In genomic region chr7:97842806-97843570, GRCm38 (mm10) we compare ENCODE assay signal across 8 mouse cellular contexts. TPM values are rescaled to one million over a fixed set of nuclear protein-coding genes. Genes with fewer than 3 reads are reported as not detected.
DNase-seq lines count a peak whose midpoint lies in the region; ATAC-seq and TF ChIP-seq lines count a peak whose summit lies in the region.

No protein-coding gene starts in this region.

- peak overlapping the region; percentile 52 for H3K9ac ChIP-seq in ES-Bruce4 (ENCODE audit: low read depth, poor library complexity, severe bottlenecking)
- H3K9ac ChIP-seq in forebrain, embryonic 14.5 days (ENCODE audit: low read length) = peak overlapping the region; percentile 94
- peak overlapping the region; percentile 53 for H3K9ac ChIP-seq in liver, embryonic 16.5 days (ENCODE audit: low read depth, low read length)
- peak overlapping the region; percentile 79 for H3K9ac ChIP-seq in neural tube, embryonic 13.5 days

- TF ChIP-seq CTCF in ES-Bruce4 (IDR thresholded peaks at IDR 0.05; ENCODE audit: low read depth, low read length) = peak; percentile 25

- peak; percentile 98 for ATAC-seq in forebrain, embryonic 14.5 days
- peak; percentile 93 for ATAC-seq in liver, embryonic 16.5 days (ENCODE audit: low read depth)
- peak; percentile 97 for ATAC-seq in neural tube, embryonic 13.5 days (ENCODE audit: low read depth)

- peak overlapping the region; percentile 55 for H3K4me2 ChIP-seq in forebrain, embryonic 14.5 days (ENCODE audit: low read length)
- peak overlapping the region; percentile 58 for H3K4me2 ChIP-seq in liver, embryonic 16.5 days (ENCODE audit: low read depth, low read length)
- H3K4me2 ChIP-seq in neural tube, embryonic 13.5 days = peak overlapping the region; percentile 62

- H3K9me3 ChIP-seq in ES-Bruce4 (replicated peaks; ENCODE audit: control insufficient read depth, insufficient read depth, low read length, poor library complexity, severe bottlenecking) = no peaks in the 10 kb centered on the region
- H3K9me3 ChIP-seq in forebrain, embryonic 14.5 days (replicated peaks; ENCODE audit: control insufficient read depth, low read length) = no peaks in the 10 kb centered on the region
- no peaks in the 10 kb centered on the region for H3K9me3 ChIP-seq in liver, embryonic 16.5 days (replicated peaks; ENCODE audit: control insufficient read depth, low read length)
- H3K9me3 ChIP-seq in neural tube, embryonic 13.5 days = no peaks in the 10 kb centered on the region

- intact Hi-C loops in heart, postnatal 10 days (cut with DNase I) = loop anchor here (5.0 kb wide), 1 partner anchor 134 kb away; no protein-coding TSS in a partner anchor

- H3K4me1 ChIP-seq in ES-Bruce4 (ENCODE audit: control insufficient read depth, insufficient read depth, low read length) = no peaks in the 10 kb centered on the region
- peaks cover 10% of the 10 kb centered on the region for H3K4me1 ChIP-seq in forebrain, embryonic 14.5 days (ENCODE audit: control insufficient read depth, insufficient read depth, low read length)
- H3K4me1 ChIP-seq in liver, embryonic 16.5 days (ENCODE audit: control insufficient read depth, low read depth, low read length) = no peaks in the 10 kb centered on the region; the same call in 1 of the 2 replicates
- H3K4me1 ChIP-seq in neural tube, embryonic 13.5 days (replicated peaks) = peaks cover 35% of the 10 kb centered on the region

- TF ChIP-seq POLR2A in ES-Bruce4 (IDR thresholded peaks at IDR 0.05; ENCODE audit: insufficient read depth, low read length) = no peak

- TF ChIP-seq EP300 in ES-Bruce4 (IDR thresholded peaks at IDR 0.05; ENCODE audit: insufficient read depth, low read depth, low read length) = no peak

- H3K36me3 ChIP-seq in ES-Bruce4 (ENCODE audit: control insufficient read depth, insufficient read depth, low read length, poor library complexity, severe bottlenecking) = no peaks in the 10 kb centered on the region
- H3K36me3 ChIP-seq in forebrain, embryonic 14.5 days (ENCODE audit: control insufficient read depth, insufficient read depth, low read length) = no peaks in the 10 kb centered on the region
- H3K36me3 ChIP-seq in liver, embryonic 16.5 days (ENCODE audit: control insufficient read depth, insufficient read depth) = no peaks in the 10 kb centered on the region
- H3K36me3 ChIP-seq in neural tube, embryonic 13.5 days = no peaks in the 10 kb centered on the region

- peak; percentile 82 for DNase-seq in cerebellum, adult 11 months
- peak; percentile 95 for DNase-seq in forebrain, embryonic 14.5 days (ENCODE audit: low spot score)
- peak; percentile 47 to 53 for DNase-seq in heart, postnatal 10 days
- peak; percentile 74 to 85 for DNase-seq in kidney, postnatal 4 days
- DNase-seq in telencephalon, adult 2 months (ENCODE audit: low read depth, low spot score) = peak; percentile 90

- 3% methylated on average over 22 of the region's 22 CpGs for WGBS in forebrain, embryonic 14.5 days
- 3% methylated on average over 22 of the region's 22 CpGs for WGBS in liver, embryonic 16.5 days (ENCODE audit: insufficient replicate concordance)
- WGBS in neural tube, embryonic 13.5 days = 5% methylated on average over 20 of the region's 22 CpGs

- peak overlapping the region; percentile 59 for H3K4me3 ChIP-seq in ES-Bruce4 (ENCODE audit: low read depth, low read length)
- peak overlapping the region; percentile 48 for H3K4me3 ChIP-seq in forebrain, embryonic 14.5 days (ENCODE audit: low read depth, low read length)
- peak overlapping the region; percentile 54 for H3K4me3 ChIP-seq in liver, embryonic 16.5 days (ENCODE audit: low read depth, low read length)
- H3K4me3 ChIP-seq in neural tube, embryonic 13.5 days = peak overlapping the region; percentile 53

- no peak overlapping the region for H3K27ac ChIP-seq in ES-Bruce4 (ENCODE audit: insufficient read depth, low read length)
- H3K27ac ChIP-seq in forebrain, embryonic 14.5 days (ENCODE audit: low read depth, low read length) = peak overlapping the region; percentile 90
- H3K27ac ChIP-seq in liver, embryonic 16.5 days (ENCODE audit: low read length) = no peak overlapping the region
- H3K27ac ChIP-seq in neural tube, embryonic 13.5 days (replicated peaks) = peak overlapping the region; percentile 86

- H3K27me3 ChIP-seq in ES-Bruce4 (ENCODE audit: control insufficient read depth, insufficient read depth, low read length, poor library complexity, severe bottlenecking) = no peaks in the 10 kb centered on the region
- no peaks in the 10 kb centered on the region for H3K27me3 ChIP-seq in forebrain, embryonic 14.5 days (replicated peaks; ENCODE audit: control insufficient read depth, insufficient read depth, low read length)
- H3K27me3 ChIP-seq in liver, embryonic 16.5 days (ENCODE audit: control insufficient read depth, insufficient read depth, low read depth, low read length) = no peaks in the 10 kb centered on the region
- no peaks in the 10 kb centered on the region for H3K27me3 ChIP-seq in neural tube, embryonic 13.5 days

RNA-seq across cellular contexts. Expression of gene Pak1, which starts 54.6 kb away (rescaled TPM):
- 71.3 and 82.6 TPM in 2 replicates for polyA plus RNA-seq in ES-Bruce4 (2011; ENCODE audit: insufficient read depth, insufficient read length, low read depth, missing spikeins)
- polyA plus RNA-seq in forebrain, embryonic 14.5 days (2014; fragmentation: Nextera tagmentation; extraction: Ambion mirVana) = 131 and 140 TPM in 2 replicates
- 1 to 10 TPM in 1 of 2 experiments, under 1 TPM in 1; 0.72 to 1.8 TPM for total RNA-seq in heart, postnatal 10 days (2021)
- 9.3 and 10.1 TPM in 2 replicates for polyA plus RNA-seq in liver, embryonic 16.5 days (2015; fragmentation: Nextera tagmentation; extraction: Ambion mirVana)
- polyA plus RNA-seq in neural tube, embryonic 13.5 days (2015; fragmentation: Nextera tagmentation; extraction: Ambion mirVana) = 113 and 121 TPM in 2 replicates

Comparison
In these comparisons a context has a peak if more than half of its experiments do, and no peak if none do; other contexts are left out.
1. H3K27ac ChIP-seq: peak in forebrain, embryonic 14.5 days (single experiment) and neural tube, embryonic 13.5 days (single experiment); none in ES-Bruce4 (single experiment) and liver, embryonic 16.5 days (single experiment).
2. Peak in every context shown above with its lines, with median percentiles within 50 percentile points of each other: H3K4me3 ChIP-seq, H3K9ac ChIP-seq, DNase-seq, ATAC-seq and H3K4me2 ChIP-seq.